Mouse (Mus musculus) liver, adult 2 months (tissue): ENCODE results near the gene Ap2a1.

ENCODE experiments used
- CTCF ChIP-seq: fragments of 200-500 bp; IDR thresholded peaks from 2 replicates; pipeline ENCODE4 v1.5.1; 2011; ENCODE audit warnings: low read depth, low read length, control low read depth
- POLR2A ChIP-seq: fragments of 200-500 bp; IDR thresholded peaks from 2 replicates; pipeline ENCODE4 v1.6.1; 2011; ENCODE audit warnings: low read length, control low read depth; ENCODE audit not compliant: insufficient read depth; ENCODE audit errors: extremely low read depth

DNA sequence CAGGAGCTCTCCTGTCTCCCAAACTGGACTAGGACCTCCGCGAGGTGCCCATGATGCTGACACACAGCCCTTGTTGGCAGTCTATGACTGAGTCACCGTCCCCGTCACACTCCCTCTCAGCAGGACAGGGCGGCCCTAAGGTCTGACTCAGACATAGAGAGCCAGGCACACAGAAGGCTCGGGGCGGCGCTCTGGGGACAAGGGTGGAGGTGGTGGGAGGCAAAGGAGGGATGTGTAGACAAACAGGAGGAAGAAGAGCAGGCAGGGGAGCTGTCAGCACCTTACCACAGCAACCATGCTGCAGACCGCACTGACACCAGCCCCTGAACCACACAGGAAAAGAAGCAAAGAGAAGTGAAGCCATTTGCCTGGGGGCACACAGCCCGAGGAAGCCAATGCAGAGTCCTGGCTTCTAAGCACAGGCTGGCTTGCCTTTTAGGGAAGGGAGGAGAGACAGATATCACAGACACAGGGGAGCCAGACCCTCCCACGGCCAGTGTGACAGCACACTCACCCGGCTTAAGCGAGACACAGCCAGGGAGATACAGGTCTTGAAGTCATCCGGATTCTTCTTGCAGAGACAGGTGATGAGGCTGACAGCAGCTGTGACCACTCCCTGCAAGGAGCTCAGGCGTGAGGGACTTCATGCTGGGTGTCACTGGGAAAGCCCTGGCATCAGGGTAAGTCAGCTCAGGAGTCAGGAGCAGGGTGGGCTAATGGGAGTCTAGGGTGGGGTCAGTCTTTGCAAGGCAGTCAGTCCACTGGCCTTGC is 20.4 kb downstream of the Ap2a1 start:
- no peak for TF ChIP-seq POLR2A
- no peak for TF ChIP-seq CTCF
